Mouse (Mus musculus): Measurements from ENCODE around the gene Rptor. TPM values are rescaled to one million over a fixed set of nuclear protein-coding genes. Genes with fewer than 3 reads are reported as not detected.
A peak's percentile ranks its signal among the peaks of the same experiment; 100 is the strongest.

The Rptor gene
- polyA plus RNA-seq, 1 experiment from 2014 or later, result 5.2 TPM

DNA sequence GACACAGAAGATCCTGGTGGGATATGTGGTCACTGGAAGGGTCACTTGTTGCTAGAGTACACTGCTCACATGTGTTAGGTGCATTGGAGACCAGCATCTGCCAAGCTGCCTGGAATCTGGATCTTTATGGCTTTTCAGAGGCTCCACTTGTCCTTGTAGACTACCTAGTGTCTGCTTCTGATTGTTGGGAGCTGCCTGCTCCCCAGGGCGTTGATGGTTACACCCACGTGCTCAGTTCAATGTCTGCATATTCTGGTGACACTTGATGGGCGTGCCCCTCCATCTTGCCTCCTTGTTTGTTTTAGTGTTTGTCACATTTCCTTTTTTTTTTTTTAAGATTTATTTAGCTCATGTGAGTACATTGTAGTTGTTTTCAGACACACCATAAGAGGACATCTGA lies 287.3 kb downstream of the Rptor start:
- ATAC-seq, result no peak
- Histone ChIP-seq H3K27me3 (replicated peaks; ENCODE audit: control insufficient read depth, insufficient read depth, low read length) (no peaks in the 10 kb centered on the region), H3K4me1 (ENCODE audit: control insufficient read depth, insufficient read depth, low read length) (no peaks in the 10 kb centered on the region), H3K9me3 (ENCODE audit: control insufficient read depth, low read length) (no peaks in the 10 kb centered on the region), H3K4me2 (ENCODE audit: low read depth, low read length) (no peak overlapping the region), H3K27ac (ENCODE audit: low read length) (no peak overlapping the region), H3K4me3 (ENCODE audit: low read length) (no peak overlapping the region), H3K9ac (ENCODE audit: low read depth, low read length) (no peak overlapping the region), H3K36me3 (ENCODE audit: control insufficient read depth, insufficient read depth, low read length) (peaks cover 10% of the 10 kb centered on the region)
- WGBS, result 90% methylated on average over 3 of the region's 3 CpGs

GRCm38 (mm10) chr11:119891601-119892215 lies 289.0 kb downstream of the Rptor start:
- 91% methylated on average over 7 of the region's 7 CpGs for WGBS
- no peaks in the 10 kb centered on the region for H3K9me3 ChIP-seq (ENCODE audit: control insufficient read depth, low read length)
- no peak for ATAC-seq
- H3K9ac ChIP-seq (ENCODE audit: low read depth, low read length), result no peak overlapping the region
- H3K4me3 ChIP-seq (ENCODE audit: low read length), result no peak overlapping the region
- H3K4me1 ChIP-seq (ENCODE audit: control insufficient read depth, insufficient read depth, low read length), result no peaks in the 10 kb centered on the region
- peaks cover 10% of the 10 kb centered on the region for H3K36me3 ChIP-seq (ENCODE audit: control insufficient read depth, insufficient read depth, low read length)
- no peaks in the 10 kb centered on the region for H3K27me3 ChIP-seq (replicated peaks; ENCODE audit: control insufficient read depth, insufficient read depth, low read length)
- H3K27ac ChIP-seq (ENCODE audit: low read length), result no peak overlapping the region
- H3K4me2 ChIP-seq (ENCODE audit: low read depth, low read length), result no peak overlapping the region

- H3K36me3 ChIP-seq (ENCODE audit: control insufficient read depth, insufficient read depth, low read length), result peaks cover 10% of the 10 kb centered on the region
- no peak overlapping the region for H3K27ac ChIP-seq (ENCODE audit: low read length)
- no peak for ATAC-seq
- WGBS, result 66% methylated on average over 10 of the region's 10 CpGs
- H3K9me3 ChIP-seq (ENCODE audit: control insufficient read depth, low read length), result no peaks in the 10 kb centered on the region
- no peak overlapping the region for H3K9ac ChIP-seq (ENCODE audit: low read depth, low read length)
- no peaks in the 10 kb centered on the region for H3K4me1 ChIP-seq (ENCODE audit: control insufficient read depth, insufficient read depth, low read length)
- no peak overlapping the region for H3K4me3 ChIP-seq (ENCODE audit: low read length)
- no peak overlapping the region for H3K4me2 ChIP-seq (ENCODE audit: low read depth, low read length)
- no peaks in the 10 kb centered on the region for H3K27me3 ChIP-seq (replicated peaks; ENCODE audit: control insufficient read depth, insufficient read depth, low read length)
Observed at GRCm38 (mm10) chr11:119893667-119894236, 291.0 kb downstream of the Rptor start.

DNA sequence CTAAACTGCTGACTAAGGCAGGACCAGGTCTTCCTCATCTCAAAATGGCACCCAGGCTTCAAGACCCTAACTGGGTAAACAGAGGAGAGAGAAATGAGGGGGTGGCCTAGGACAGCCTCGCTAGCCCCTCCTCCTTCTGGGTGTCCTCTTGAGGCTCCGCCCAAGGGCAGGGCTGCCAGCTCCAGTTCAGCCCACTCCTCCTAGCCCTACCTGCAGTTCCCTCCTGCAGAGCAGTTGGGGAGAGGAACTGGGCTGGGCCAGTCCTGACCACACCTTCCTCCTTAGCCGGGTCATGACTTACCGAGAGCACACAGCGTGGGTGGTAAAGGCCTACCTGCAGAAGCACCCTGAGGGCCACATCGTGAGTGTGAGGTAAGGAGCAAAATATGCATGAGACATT lies 291.9 kb downstream of the Rptor start:
- no peak overlapping the region for H3K27ac ChIP-seq (ENCODE audit: low read length)
- 42% methylated on average over 6 of the region's 6 CpGs for WGBS
- ATAC-seq, result 0 out of 2 replicates have a peak, but pooled peaks have one; percentile 40

GRCm38 (mm10) chr11:119897041-119897440 lies 294.3 kb downstream of the Rptor start:
- no peaks in the 10 kb centered on the region for H3K4me1 ChIP-seq (ENCODE audit: control insufficient read depth, insufficient read depth, low read length)
- no peaks in the 10 kb centered on the region for H3K27me3 ChIP-seq (replicated peaks; ENCODE audit: control insufficient read depth, insufficient read depth, low read length)
- H3K4me2 ChIP-seq (ENCODE audit: low read depth, low read length), result no peak overlapping the region
- WGBS, result 77% methylated on average over 9 of the region's 9 CpGs
- H3K9me3 ChIP-seq (ENCODE audit: control insufficient read depth, low read length), result no peaks in the 10 kb centered on the region
- H3K27ac ChIP-seq (ENCODE audit: low read length), result no peak overlapping the region
- no peak overlapping the region for H3K9ac ChIP-seq (ENCODE audit: low read depth, low read length)
- ATAC-seq, result no peak
- H3K36me3 ChIP-seq (ENCODE audit: control insufficient read depth, insufficient read depth, low read length), result peaks cover 6% of the 10 kb centered on the region; the same call in 1 of the 2 replicates
- no peak overlapping the region for H3K4me3 ChIP-seq (ENCODE audit: low read length)

More for the DNA sequence above, 291.9 kb downstream of the Rptor start:
- no peak overlapping the region for H3K9ac ChIP-seq (ENCODE audit: low read depth, low read length)
- H3K27me3 ChIP-seq (replicated peaks; ENCODE audit: control insufficient read depth, insufficient read depth, low read length), result no peaks in the 10 kb centered on the region
- no peak overlapping the region for H3K4me3 ChIP-seq (ENCODE audit: low read length)
- H3K36me3 ChIP-seq (ENCODE audit: control insufficient read depth, insufficient read depth, low read length), result peaks cover 6% of the 10 kb centered on the region
- no peaks in the 10 kb centered on the region for H3K4me1 ChIP-seq (ENCODE audit: control insufficient read depth, insufficient read depth, low read length)
- H3K9me3 ChIP-seq (ENCODE audit: control insufficient read depth, low read length), result no peaks in the 10 kb centered on the region
- H3K4me2 ChIP-seq (ENCODE audit: low read depth, low read length), result no peak overlapping the region

- WGBS, result 88% methylated on average over 11 of the region's 11 CpGs
- Histone ChIP-seq H3K27me3 (replicated peaks; ENCODE audit: control insufficient read depth, insufficient read depth, low read length) (no peaks in the 10 kb centered on the region), H3K4me1 (ENCODE audit: control insufficient read depth, insufficient read depth, low read length) (no peaks in the 10 kb centered on the region), H3K9me3 (ENCODE audit: control insufficient read depth, low read length) (no peaks in the 10 kb centered on the region), H3K36me3 (ENCODE audit: control insufficient read depth, insufficient read depth, low read length) (peaks cover 6% of the 10 kb centered on the region; the same call in 1 of the 2 replicates), H3K4me2 (ENCODE audit: low read depth, low read length) (no peak overlapping the region), H3K4me3 (ENCODE audit: low read length) (no peak overlapping the region), H3K9ac (ENCODE audit: low read depth, low read length) (no peak overlapping the region), H3K27ac (ENCODE audit: low read length) (no peak overlapping the region)
- no peak for ATAC-seq
Observed at GRCm38 (mm10) chr11:119898976-119899375, 296.3 kb downstream of the Rptor start.

- Histone ChIP-seq H3K4me1 (ENCODE audit: control insufficient read depth, insufficient read depth, low read length) (no peaks in the 10 kb centered on the region), H3K9me3 (ENCODE audit: control insufficient read depth, low read length) (no peaks in the 10 kb centered on the region), H3K4me3 (ENCODE audit: low read length) (no peak overlapping the region), H3K9ac (ENCODE audit: low read depth, low read length) (no peak overlapping the region), H3K27me3 (replicated peaks; ENCODE audit: control insufficient read depth, insufficient read depth, low read length) (no peaks in the 10 kb centered on the region), H3K27ac (ENCODE audit: low read length) (no peak overlapping the region), H3K4me2 (ENCODE audit: low read depth, low read length) (no peak overlapping the region), H3K36me3 (ENCODE audit: control insufficient read depth, insufficient read depth, low read length) (0 out of 2 replicates have a peak, but pooled peaks cover 6% of the 10 kb centered on the region)
- ATAC-seq, result no peak
- 72% methylated on average over 4 of the region's 4 CpGs for WGBS
Observed at GRCm38 (mm10) chr11:119901174-119901573, 298.5 kb downstream of the Rptor start.

GRCm38 (mm10) chr11:119902891-119903290 lies 300.2 kb downstream of the Rptor start:
- 75% methylated on average over 4 of the region's 4 CpGs for WGBS
- 0 out of 2 replicates have a peak, but pooled peaks cover under 1% of the 10 kb centered on the region for H3K36me3 ChIP-seq (ENCODE audit: control insufficient read depth, insufficient read depth, low read length)
- no peak overlapping the region for H3K9ac ChIP-seq (ENCODE audit: low read depth, low read length)
- H3K27me3 ChIP-seq (replicated peaks; ENCODE audit: control insufficient read depth, insufficient read depth, low read length), result no peaks in the 10 kb centered on the region
- no peak overlapping the region for H3K4me2 ChIP-seq (ENCODE audit: low read depth, low read length)
- ATAC-seq, result no peak
- no peak overlapping the region for H3K4me3 ChIP-seq (ENCODE audit: low read length)
- no peaks in the 10 kb centered on the region for H3K4me1 ChIP-seq (ENCODE audit: control insufficient read depth, insufficient read depth, low read length)
- no peaks in the 10 kb centered on the region for H3K9me3 ChIP-seq (ENCODE audit: control insufficient read depth, low read length)
- H3K27ac ChIP-seq (ENCODE audit: low read length), result no peak overlapping the region

DNA sequence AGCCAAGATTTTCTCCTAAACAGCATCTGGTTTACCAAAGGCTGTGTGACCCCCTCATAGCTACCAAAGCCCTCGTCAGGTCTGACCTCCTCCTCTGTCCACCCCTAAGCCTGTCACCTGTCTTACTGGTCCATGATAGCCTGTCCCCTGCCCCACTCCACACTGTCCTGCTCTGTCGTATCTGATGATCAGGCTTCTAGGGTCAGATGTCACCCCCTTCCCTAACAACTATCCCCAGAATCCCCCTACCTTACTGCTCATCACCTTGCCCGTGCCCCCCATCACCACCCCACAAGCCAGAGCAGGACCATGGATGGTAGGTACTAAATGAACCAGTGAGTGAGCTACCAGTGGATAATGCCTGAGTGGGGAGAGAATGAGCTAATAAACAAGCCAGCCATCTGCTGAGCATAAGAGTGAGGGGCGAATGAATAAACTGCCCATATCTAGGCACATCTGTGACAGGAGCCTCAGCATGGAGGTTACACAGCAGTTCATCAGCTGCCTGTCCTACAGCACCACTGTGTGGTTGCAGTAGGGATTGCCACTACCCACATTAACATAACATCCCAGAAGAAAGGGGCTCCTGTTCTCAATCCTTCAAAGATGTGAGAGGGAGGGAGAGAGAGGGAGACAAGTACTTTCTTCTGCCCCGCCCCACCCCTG lies 302.0 kb downstream of the Rptor start:
- H3K4me1 ChIP-seq (ENCODE audit: control insufficient read depth, insufficient read depth, low read length), result no peaks in the 10 kb centered on the region
- no peaks in the 10 kb centered on the region for H3K36me3 ChIP-seq (ENCODE audit: control insufficient read depth, insufficient read depth, low read length)
- H3K9ac ChIP-seq (ENCODE audit: low read depth, low read length), result no peak overlapping the region
- H3K4me3 ChIP-seq (ENCODE audit: low read length), result no peak overlapping the region
- peak; percentile 57 for ATAC-seq
- H3K9me3 ChIP-seq (ENCODE audit: control insufficient read depth, low read length), result no peaks in the 10 kb centered on the region
- H3K27me3 ChIP-seq (replicated peaks; ENCODE audit: control insufficient read depth, insufficient read depth, low read length), result 0 out of 2 replicates have a peak, but pooled peaks cover 5% of the 10 kb centered on the region
- no peak overlapping the region for H3K27ac ChIP-seq (ENCODE audit: low read length)
- H3K4me2 ChIP-seq (ENCODE audit: low read depth, low read length), result no peak overlapping the region
- 32% methylated on average over 5 of the region's 5 CpGs for WGBS

All from intestine, embryonic 16.5 days (tissue).